Mouse (Mus musculus): Measurements from ENCODE around the gene Kcna2. TPM values are rescaled to one million over a fixed set of nuclear protein-coding genes. Genes with fewer than 3 reads are reported as not detected.

The Kcna2 gene
- total RNA-seq, 1 experiment from 2014 or later: not detected

DNA sequence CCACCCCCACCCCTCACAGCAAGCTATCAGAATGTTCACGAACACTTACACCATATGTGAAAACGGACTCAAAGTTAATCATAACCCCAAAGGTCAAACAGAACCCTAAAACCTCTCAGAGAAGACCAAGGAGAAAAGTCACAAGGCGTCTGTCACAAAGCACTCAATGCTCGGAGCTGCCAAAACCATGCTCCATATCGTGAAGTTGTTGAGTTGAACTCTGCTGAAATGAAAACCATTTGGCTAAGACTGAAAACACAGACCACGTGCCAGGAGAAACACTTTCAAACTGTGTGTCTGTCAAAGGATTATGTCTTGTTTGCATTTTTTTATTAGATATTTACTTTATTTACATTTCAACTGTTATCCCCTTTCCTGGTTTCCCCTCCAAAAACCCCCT lies 30.9 kb downstream of the Kcna2 start:
- ATAC-seq (replicated peaks; ENCODE audit: insufficient number of reproducible peaks, low FRiP score, low TSS enrichment, poor library complexity, severe bottlenecking): no peak

DNA sequence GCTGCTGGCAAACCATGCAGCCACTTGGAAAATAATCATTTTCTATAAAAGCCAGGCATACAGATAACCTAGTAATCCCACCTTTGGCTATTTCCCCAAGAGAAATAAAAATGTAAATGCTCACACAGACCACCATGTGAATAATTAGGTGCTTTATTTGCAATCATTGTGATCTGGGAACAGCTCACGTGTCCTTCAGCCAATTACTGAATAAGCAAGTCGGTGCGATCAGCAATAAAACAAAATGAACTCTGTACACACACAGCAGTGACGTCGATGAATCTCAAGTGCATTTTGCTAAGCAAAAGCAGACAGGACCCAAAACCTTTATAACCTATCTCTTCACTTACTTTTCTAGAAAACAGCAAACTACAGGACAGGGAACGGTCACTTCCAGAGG lies 31.7 kb downstream of the Kcna2 start:
- no peak for ATAC-seq (replicated peaks; ENCODE audit: insufficient number of reproducible peaks, low FRiP score, low TSS enrichment, poor library complexity, severe bottlenecking)

GRCm38 (mm10) chr3:107134457-107134856 lies 33.5 kb downstream of the Kcna2 start:
- no peak for ATAC-seq (replicated peaks; ENCODE audit: insufficient number of reproducible peaks, low FRiP score, low TSS enrichment, poor library complexity, severe bottlenecking)

DNA sequence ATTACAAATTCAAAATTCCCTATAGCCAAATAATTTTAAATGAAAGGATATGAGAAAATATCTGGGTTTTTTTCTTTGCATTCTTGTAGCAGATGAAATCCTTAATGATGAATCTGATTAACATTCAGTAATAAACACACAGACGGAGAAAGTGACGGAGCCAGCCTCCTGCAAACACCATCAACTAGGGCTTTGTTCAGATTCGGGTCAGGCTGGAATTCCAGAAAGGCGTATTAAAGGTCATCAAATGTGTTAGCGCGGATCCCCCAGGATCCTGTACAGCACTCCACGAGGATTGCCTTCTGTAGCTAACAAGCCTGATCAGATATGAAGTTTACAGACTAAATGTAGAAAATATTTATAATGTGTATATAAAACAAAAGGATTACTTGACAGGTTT lies 46.2 kb downstream of the Kcna2 start:
- no peak for ATAC-seq (replicated peaks; ENCODE audit: insufficient number of reproducible peaks, low FRiP score, low TSS enrichment, poor library complexity, severe bottlenecking)

- no peak for ATAC-seq (replicated peaks; ENCODE audit: insufficient number of reproducible peaks, low FRiP score, low TSS enrichment, poor library complexity, severe bottlenecking)
Measured at GRCm38 (mm10) chr3:107149006-107149405, 48.1 kb downstream of the Kcna2 start.

DNA sequence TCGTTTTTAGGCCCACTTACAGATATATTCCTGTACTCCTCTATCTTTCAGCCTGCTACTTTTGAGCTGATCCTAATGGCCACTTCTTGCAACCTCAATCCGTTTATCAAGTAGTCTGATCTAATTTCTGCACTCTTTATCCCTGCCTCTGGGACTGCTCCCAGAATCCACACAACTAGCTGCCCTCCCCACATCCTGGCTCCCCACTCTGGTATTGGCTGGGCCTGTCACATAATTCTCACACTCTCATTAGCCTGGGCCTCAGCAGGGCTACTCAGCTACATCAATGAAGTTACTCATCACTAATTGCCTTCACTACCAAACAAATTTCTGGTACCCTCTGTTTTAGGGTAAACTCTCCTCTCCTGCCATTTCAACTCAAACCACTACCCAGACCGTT lies 49.5 kb downstream of the Kcna2 start:
- no peak for ATAC-seq (replicated peaks; ENCODE audit: insufficient number of reproducible peaks, low FRiP score, low TSS enrichment, poor library complexity, severe bottlenecking)

GRCm38 (mm10) chr3:107150872-107151540 lies 50.1 kb downstream of the Kcna2 start:
- ATAC-seq (replicated peaks; ENCODE audit: insufficient number of reproducible peaks, low FRiP score, low TSS enrichment, poor library complexity, severe bottlenecking): no peak

GRCm38 (mm10) chr3:107153772-107154655 lies 53.1 kb downstream of the Kcna2 start:
- ATAC-seq (replicated peaks; ENCODE audit: insufficient number of reproducible peaks, low FRiP score, low TSS enrichment, poor library complexity, severe bottlenecking): no peak

- ATAC-seq (replicated peaks; ENCODE audit: insufficient number of reproducible peaks, low FRiP score, low TSS enrichment, poor library complexity, severe bottlenecking): no peak
Measured at GRCm38 (mm10) chr3:107158856-107159255, 57.9 kb downstream of the Kcna2 start.

- no peak for ATAC-seq (replicated peaks; ENCODE audit: insufficient number of reproducible peaks, low FRiP score, low TSS enrichment, poor library complexity, severe bottlenecking)
Measured at GRCm38 (mm10) chr3:107159418-107159817, 58.5 kb downstream of the Kcna2 start.

DNA sequence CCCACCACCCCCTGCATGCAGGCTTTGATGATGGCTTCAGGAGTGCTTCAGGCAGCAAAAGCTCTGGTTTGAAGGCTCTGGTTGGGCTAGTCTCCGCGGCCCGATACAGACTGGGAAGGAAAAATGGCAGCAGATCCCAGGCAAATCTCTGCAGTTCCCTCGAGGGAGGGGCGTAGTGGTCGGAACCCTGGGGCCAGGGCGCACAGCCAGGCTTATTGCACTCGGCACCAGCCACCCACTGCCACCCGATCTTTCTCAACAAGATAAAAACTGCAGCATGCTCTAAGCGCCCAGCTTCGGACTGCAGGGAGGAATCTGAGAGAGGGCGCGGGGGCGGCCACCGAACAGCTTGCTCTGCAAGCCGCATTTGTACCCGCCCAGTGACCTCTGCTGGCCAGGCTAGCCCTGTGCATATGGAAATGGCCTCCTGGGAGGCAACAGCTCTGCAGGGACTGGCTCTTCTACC lies 58.9 kb downstream of the Kcna2 start:
- no peak for ATAC-seq (replicated peaks; ENCODE audit: insufficient number of reproducible peaks, low FRiP score, low TSS enrichment, poor library complexity, severe bottlenecking)

GRCm38 (mm10) chr3:107162741-107163140 lies 61.8 kb downstream of the Kcna2 start:
- ATAC-seq (replicated peaks; ENCODE audit: insufficient number of reproducible peaks, low FRiP score, low TSS enrichment, poor library complexity, severe bottlenecking): no peak

Other genes starting within 250 kb of the Kcna2 start
- 5.3 to 23.6 TPM (median 8.3 TPM) in 3 replicates for gene Kcna3, start 65.0 kb upstream of the Kcna2 start, total RNA-seq (2017)
- gene Kcna10, start 81.9 kb downstream of the Kcna2 start, total RNA-seq (2017): not detected in 3 replicates
- 3.7 to 7.2 TPM in 2 of 3 replicates, not detected in the other for gene Cym, start 120.6 kb downstream of the Kcna2 start, total RNA-seq (2017)
- gene A630076J17Rik, start 129.5 kb downstream of the Kcna2 start, total RNA-seq (2017): not detected in 3 replicates
- 0.21 TPM in 1 of 3 replicates, not detected in the others for gene Prok1, start 138.6 kb downstream of the Kcna2 start, total RNA-seq (2017)
- 53.9 to 104 TPM (median 75.6 TPM) in 3 replicates for gene Lamtor5, start 177.7 kb downstream of the Kcna2 start, total RNA-seq (2017)
- 0.67 to 1.1 TPM (median 0.96 TPM) in 3 replicates for gene Slc16a4, start 190.1 kb downstream of the Kcna2 start, total RNA-seq (2017)
- 22.2 to 45.8 TPM (median 22.5 TPM) in 3 replicates for gene Rbm15, start 232.5 kb downstream of the Kcna2 start, total RNA-seq (2017)